Mouse (Mus musculus) megakaryocyte progenitor cell, adult 5-6 weeks (primary cell): ENCODE results near the gene Vmn1r112. TPM values are rescaled to one million over a fixed set of nuclear protein-coding genes. Genes with fewer than 3 reads are reported as not detected.
"Not testable (repeated sequence)": the region's sequence is repeated elsewhere in the genome, so short reads cannot be mapped to it uniquely, and the experiment has no call there.

ENCODE experiments used
- ATAC-seq: replicated peaks from 2 replicates; pipeline ENCODE4 v1.8.0; 2016; ENCODE audit warnings: mild to moderate bottlenecking, moderate TSS enrichment, inconsistent platforms; ENCODE audit not compliant: poor library complexity
- total RNA-seq, 2 experiments: library from RNA; stranded (forward) in 1 of 2; stranded (reverse) in 1 of 2; fragments of 157-497, 149-512 nt in 1 of 2; fragments of 200-1000 nt in 1 of 2; gene quantifications; 2 replicates each; pipeline versions ENCODE4 v1.2.3 to v1.2.4; 2015 to 2017

Vmn1r112 gene
- total RNA-seq (2015) (not detected in 2 replicates), total RNA-seq (2017) (not detected in 2 replicates)

DNA sequence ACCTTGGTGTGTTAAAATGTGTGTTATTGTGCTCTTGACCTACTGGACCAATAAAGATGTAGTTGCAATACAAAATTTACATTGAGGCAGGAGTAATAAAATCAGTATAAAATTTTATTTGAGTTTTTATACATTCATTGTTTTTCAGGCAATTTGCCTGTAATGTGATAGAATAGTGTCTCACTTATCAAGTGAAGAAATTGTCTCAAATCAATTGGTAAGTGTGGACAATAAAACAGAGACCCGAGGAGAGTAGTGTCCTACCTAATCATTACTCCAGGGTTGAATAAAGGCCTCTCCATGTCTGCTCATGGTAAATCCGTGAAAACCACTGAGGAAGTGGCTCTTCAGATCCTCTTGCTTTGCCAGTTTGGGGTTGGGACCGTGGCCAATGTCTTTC lies at the start of gene Vmn1r112:
Gene Vmn1r112, plus strand, starts transcription at position 301 of the 400 bp plus-strand sequence.
- not testable (repeated sequence) for ATAC-seq

DNA sequence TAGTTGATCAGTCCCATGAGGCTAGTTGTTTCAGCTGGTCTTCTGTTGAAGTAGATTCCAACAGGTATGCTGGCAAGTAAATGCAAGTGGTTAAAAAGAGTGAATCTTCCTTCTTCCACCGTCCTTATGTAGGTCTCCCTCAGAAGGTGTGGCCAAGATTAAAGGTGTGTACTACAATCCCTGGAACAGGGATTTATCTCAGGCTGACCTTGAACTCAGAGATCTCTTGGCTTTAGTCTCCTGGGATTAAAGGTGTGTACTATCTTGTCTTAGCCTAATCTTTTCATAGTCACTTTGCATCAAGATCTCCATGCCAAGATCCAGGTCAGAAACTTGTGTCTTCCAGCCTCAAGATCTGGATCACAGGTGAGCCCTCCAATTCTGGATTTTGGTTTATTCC lies 40.5 kb upstream of the Vmn1r112 start, which contains the start of gene Gm10668:
Gene Gm10668, minus strand, starts transcription at position 101 of the 400 bp plus-strand sequence.
- not testable (repeated sequence) for ATAC-seq

DNA sequence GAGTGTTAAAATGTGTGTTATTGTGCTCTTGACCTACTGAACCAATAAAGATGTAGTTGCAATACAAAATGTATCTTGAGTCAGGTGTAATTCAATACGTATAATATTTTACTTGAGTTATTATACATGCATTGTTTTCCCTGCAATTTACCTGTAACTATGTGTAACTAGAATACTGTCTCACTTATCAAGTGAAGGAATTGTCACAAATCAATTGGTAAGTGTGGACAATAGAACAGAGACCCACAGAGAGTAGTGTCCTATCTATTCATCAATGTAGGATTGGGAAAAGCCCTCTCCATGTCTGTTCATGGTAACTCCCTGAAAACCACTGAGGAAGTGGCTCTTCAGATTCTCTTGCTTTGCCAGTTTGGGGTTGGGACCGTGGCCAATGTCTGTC lies 16.0 kb downstream of the Vmn1r112 start, which contains the start of gene Vmn1r113:
Gene Vmn1r113, plus strand, starts transcription at position 301 of the 400 bp plus-strand sequence.
- ATAC-seq: not testable (repeated sequence)

DNA sequence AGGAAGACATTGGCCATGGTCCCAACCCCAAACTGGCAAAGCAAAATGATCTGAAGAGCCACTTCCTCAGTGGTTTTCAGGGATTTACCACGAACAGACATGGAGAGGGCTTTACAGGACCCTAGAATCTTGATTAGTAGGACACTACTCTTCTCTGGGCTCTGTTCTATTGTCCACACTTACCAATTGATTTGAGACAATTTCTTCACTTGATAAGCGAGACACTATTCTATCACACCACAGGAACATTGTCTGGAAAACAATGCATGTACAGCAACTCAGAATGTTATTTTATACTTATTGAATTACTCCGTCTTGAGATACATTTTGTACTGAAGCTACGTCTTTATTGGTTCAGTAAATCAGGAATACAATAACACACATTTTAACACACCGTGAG lies 41.1 kb downstream of the Vmn1r112 start, which contains the start of gene Vmn1r114:
Gene Vmn1r114, minus strand, starts transcription at position 101 of the 400 bp plus-strand sequence.
- ATAC-seq: not testable (repeated sequence)

Other genes with a start within 250 kb of the Vmn1r112 start
- gene Vmn1r104, start 237.3 kb upstream of the Vmn1r112 start, total RNA-seq (2015): not detected in 2 replicates
- not detected in 2 replicates for gene Vmn1r104, start 237.3 kb upstream of the Vmn1r112 start, total RNA-seq (2017)
- not detected in 2 replicates for gene Gm5726, start 225.4 kb upstream of the Vmn1r112 start, total RNA-seq (2015)
- not detected in 2 replicates for gene Gm5726, start 225.4 kb upstream of the Vmn1r112 start, total RNA-seq (2017)
- gene Gm4141, start 194.9 kb upstream of the Vmn1r112 start, total RNA-seq (2015): not detected in 2 replicates
- gene Gm4141, start 194.9 kb upstream of the Vmn1r112 start, total RNA-seq (2017): not detected in 2 replicates
- gene Gm4513, start 172.2 kb upstream of the Vmn1r112 start, total RNA-seq (2015): not detected in 2 replicates
- gene Gm4513, start 172.2 kb upstream of the Vmn1r112 start, total RNA-seq (2017): not detected in 2 replicates
- not detected in 2 replicates for gene Vmn1r107, start 102.3 kb upstream of the Vmn1r112 start, total RNA-seq (2015)
- gene Vmn1r107, start 102.3 kb upstream of the Vmn1r112 start, total RNA-seq (2017): not detected in 2 replicates
- not detected in 2 replicates for gene Vmn1r111, start 68.0 kb upstream of the Vmn1r112 start, total RNA-seq (2015)
- not detected in 2 replicates for gene Vmn1r111, start 68.0 kb upstream of the Vmn1r112 start, total RNA-seq (2017)
- gene Gm10668, start 40.6 kb upstream of the Vmn1r112 start, total RNA-seq (2015): not detected in 2 replicates
- not detected in 2 replicates for gene Gm10668, start 40.6 kb upstream of the Vmn1r112 start, total RNA-seq (2017)
- not detected in 2 replicates for gene Vmn1r113, start 16.1 kb downstream of the Vmn1r112 start, total RNA-seq (2015)
- not detected in 2 replicates for gene Vmn1r113, start 16.1 kb downstream of the Vmn1r112 start, total RNA-seq (2017)
- not detected in 2 replicates for gene Vmn1r114, start 41.0 kb downstream of the Vmn1r112 start, total RNA-seq (2015)
- gene Vmn1r114, start 41.0 kb downstream of the Vmn1r112 start, total RNA-seq (2017): not detected in 2 replicates
- gene Vmn1r115, start 73.8 kb downstream of the Vmn1r112 start, total RNA-seq (2015): not detected in 2 replicates
- gene Vmn1r115, start 73.8 kb downstream of the Vmn1r112 start, total RNA-seq (2017): not detected in 2 replicates
- gene Vmn1r116, start 101.1 kb downstream of the Vmn1r112 start, total RNA-seq (2015): not detected in 2 replicates
- gene Vmn1r116, start 101.1 kb downstream of the Vmn1r112 start, total RNA-seq (2017): not detected in 2 replicates
- not detected in 2 replicates for gene Vmn1r117, start 112.9 kb downstream of the Vmn1r112 start, total RNA-seq (2015)
- gene Vmn1r117, start 112.9 kb downstream of the Vmn1r112 start, total RNA-seq (2017): not detected in 2 replicates
- gene Vmn1r118, start 141.2 kb downstream of the Vmn1r112 start, total RNA-seq (2015): not detected in 2 replicates
- gene Vmn1r118, start 141.2 kb downstream of the Vmn1r112 start, total RNA-seq (2017): not detected in 2 replicates
- gene Vmn1r119, start 241.3 kb downstream of the Vmn1r112 start, total RNA-seq (2015): not detected in 2 replicates
- not detected in 2 replicates for gene Vmn1r119, start 241.3 kb downstream of the Vmn1r112 start, total RNA-seq (2017)